Mouse (Mus musculus) forebrain, embryonic 13.5 days (tissue): Measurements from ENCODE around the gene Ahcyl2. TPM values are rescaled to one million over a fixed set of nuclear protein-coding genes. Genes with fewer than 3 reads are reported as not detected.

Experiments used
- ATAC-seq: fragments of 200-750 bp; cut with Nextera tagmentation; 2 replicates; pipeline ENCODE4 v1.8.0; 2017
- H3K27ac ChIP-seq: fragments of 300-500 bp; sonication (generic); 2 replicates; pipeline ENCODE4 v1.5.1; 2015; ENCODE audit warnings: inconsistent platforms, mild to moderate bottlenecking, moderate library complexity
- H3K27me3 ChIP-seq: fragments of 300-500 bp; sonication (generic); 2 replicates; pipeline ENCODE4 v1.6.1; 2015; ENCODE audit warnings: mild to moderate bottlenecking, inconsistent platforms
- H3K36me3 ChIP-seq: fragments of 300-500 bp; sonication (generic); 2 replicates; pipeline ENCODE4 v1.6.1; 2015; ENCODE audit warnings: mild to moderate bottlenecking, inconsistent platforms; ENCODE audit not compliant: poor library complexity, severe bottlenecking
- H3K4me1 ChIP-seq: fragments of 300-500 bp; sonication (generic); 2 replicates; pipeline ENCODE4 v1.6.1; 2015; ENCODE audit warnings: inconsistent platforms
- H3K4me2 ChIP-seq: fragments of 300-500 bp; sonication (generic); 2 replicates; pipeline ENCODE4 v1.6.1; 2015; ENCODE audit warnings: inconsistent platforms, mild to moderate bottlenecking, moderate library complexity
- H3K4me3 ChIP-seq: fragments of 300-500 bp; sonication (generic); 2 replicates; pipeline ENCODE4 v1.5.1; 2015; ENCODE audit warnings: mild to moderate bottlenecking, inconsistent platforms
- H3K9ac ChIP-seq: fragments of 300-500 bp; sonication (generic); 2 replicates; pipeline ENCODE4 v1.6.1; 2015; ENCODE audit warnings: mild to moderate bottlenecking, inconsistent platforms
- H3K9me3 ChIP-seq: fragments of 300-500 bp; sonication (generic); replicated peaks from 2 replicates; pipeline ENCODE4 v1.6.1; 2016; ENCODE audit warnings: inconsistent platforms
- WGBS: fragments of 180-500 bp; shearing (Covaris S2); methylation state at CpG from one replicate; pipeline ENCODE4 v1.1.7; 2015; 5-methylcytosine and 5-hydroxymethylcytosine counted together
- polyA plus RNA-seq: library from polyadenylated mRNA; unstranded; fragments of >200 nt; fragmentation: Nextera tagmentation; extraction: Ambion mirVana; gene quantifications from 2 replicates; pipeline ENCODE4 v1.2.1, GENCODE M21; 2015

The Ahcyl2 gene
- polyA plus RNA-seq, 1 experiment from 2014 or later: 11.1 TPM

DNA sequence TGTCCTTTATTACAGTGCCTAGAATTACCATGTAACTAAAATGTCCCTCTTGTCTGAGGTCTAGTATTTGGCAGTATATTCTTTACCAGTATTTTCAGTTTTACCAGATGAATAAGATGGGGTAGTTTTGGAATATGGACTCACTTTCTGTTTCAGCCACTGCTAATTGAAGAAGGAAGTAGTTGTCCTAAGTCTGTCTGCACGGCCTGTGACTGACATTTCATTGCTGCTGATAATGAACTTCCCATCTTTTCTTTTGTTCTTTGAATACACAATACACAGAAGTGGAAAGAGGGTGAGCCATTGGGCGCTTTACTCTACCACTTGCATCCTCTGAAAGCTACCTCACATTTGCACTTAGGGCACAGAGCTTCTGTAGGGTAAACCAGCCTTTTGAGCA is 134.4 kb downstream of the Ahcyl2 start:
- Histone ChIP-seq H3K9me3 (no peaks in the 10 kb centered on the region), H3K36me3 (peaks cover 20% of the 10 kb centered on the region), H3K27ac (no peak overlapping the region), H3K4me3 (no peak overlapping the region), H3K9ac (no peak overlapping the region), H3K27me3 (no peaks in the 10 kb centered on the region), H3K4me1 (no peaks in the 10 kb centered on the region), H3K4me2 (no peak overlapping the region)
- 68% methylated on average over 2 of the region's 2 CpGs for WGBS
- ATAC-seq: no peak

DNA sequence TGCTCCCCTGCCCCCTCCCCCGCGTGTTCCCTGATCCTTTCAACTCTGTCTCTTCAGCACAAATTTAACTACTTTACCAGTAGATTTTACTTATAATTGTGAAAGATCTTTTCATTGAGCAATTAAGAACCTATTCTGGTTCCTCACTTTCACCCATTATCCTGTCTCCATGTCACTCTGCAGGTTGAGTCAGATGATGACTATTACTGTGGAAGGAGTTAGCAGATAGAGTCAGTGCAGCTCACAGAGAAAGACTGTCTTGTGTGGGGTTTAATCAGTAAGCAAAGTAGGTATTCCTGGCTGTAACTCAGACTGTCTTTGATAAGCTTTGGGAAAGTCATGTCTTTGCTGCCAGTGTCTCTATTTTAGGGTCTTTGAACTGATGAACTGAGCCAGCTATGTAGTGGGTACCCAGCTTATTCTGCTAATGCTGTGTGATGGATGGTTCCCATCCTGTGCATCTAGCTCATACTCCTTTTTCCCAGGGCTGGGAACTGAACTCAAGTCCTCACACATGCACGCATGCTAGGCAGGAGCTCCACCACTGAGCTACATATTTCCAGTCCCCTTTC is 135.6 kb downstream of the Ahcyl2 start:
- H3K9me3 ChIP-seq: no peaks in the 10 kb centered on the region
- H3K36me3 ChIP-seq: peaks cover 15% of the 10 kb centered on the region; the same call in 1 of the 2 replicates
- 96% methylated on average over 3 of the region's 3 CpGs for WGBS
- H3K4me3 ChIP-seq: no peak overlapping the region
- no peak overlapping the region for H3K27ac ChIP-seq
- no peak overlapping the region for H3K9ac ChIP-seq
- H3K4me2 ChIP-seq: no peak overlapping the region
- H3K4me1 ChIP-seq: no peaks in the 10 kb centered on the region
- no peak for ATAC-seq
- H3K27me3 ChIP-seq: no peaks in the 10 kb centered on the region

DNA sequence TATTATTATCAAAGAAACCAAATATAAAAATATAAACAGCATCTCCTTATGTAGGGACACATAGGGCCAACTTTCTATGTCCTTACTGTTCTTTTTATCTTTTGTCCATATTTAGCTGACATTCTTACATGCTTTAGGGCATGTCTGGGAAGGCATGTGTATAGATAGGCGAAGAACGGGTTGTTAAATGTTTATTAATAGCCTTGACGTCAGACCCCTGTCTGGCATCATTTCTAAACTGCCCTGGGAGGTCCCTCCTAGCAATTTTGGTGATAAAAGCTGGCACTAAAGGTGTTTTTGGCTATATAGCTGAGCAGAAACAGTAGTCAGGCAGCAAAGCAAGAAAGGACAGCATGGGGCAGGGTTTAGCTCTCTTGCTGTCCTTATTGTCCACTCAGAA is 136.5 kb downstream of the Ahcyl2 start:
- H3K9me3 ChIP-seq: no peaks in the 10 kb centered on the region
- H3K27me3 ChIP-seq: no peaks in the 10 kb centered on the region
- no peak overlapping the region for H3K27ac ChIP-seq
- WGBS: 82% methylated on average over 3 of the region's 3 CpGs
- H3K36me3 ChIP-seq: peaks cover 23% of the 10 kb centered on the region
- no peaks in the 10 kb centered on the region for H3K4me1 ChIP-seq
- no peak overlapping the region for H3K9ac ChIP-seq
- H3K4me2 ChIP-seq: no peak overlapping the region
- no peak overlapping the region for H3K4me3 ChIP-seq
- no peak for ATAC-seq

DNA sequence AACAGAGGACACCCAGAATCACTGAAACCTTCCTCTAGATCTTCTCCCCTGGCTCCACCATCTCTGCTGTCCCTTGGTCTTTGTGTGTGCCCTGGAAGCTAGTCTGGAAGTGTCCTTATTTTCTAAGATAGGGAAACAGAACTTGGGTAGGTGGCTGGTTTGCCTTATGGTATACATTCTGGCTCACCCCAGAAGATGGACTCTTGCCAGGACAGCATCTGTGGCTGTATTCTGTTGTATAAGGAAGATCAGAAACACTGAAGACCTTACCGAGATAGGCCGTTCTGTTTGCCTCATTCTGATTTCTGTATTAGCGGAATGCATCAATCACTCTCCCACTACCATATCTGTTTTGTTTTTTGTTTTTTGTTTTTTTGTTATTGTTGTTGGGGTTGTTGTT is 142.8 kb downstream of the Ahcyl2 start:
- no peak overlapping the region for H3K9ac ChIP-seq
- no peaks in the 10 kb centered on the region for H3K4me1 ChIP-seq
- H3K9me3 ChIP-seq: no peaks in the 10 kb centered on the region
- no peak overlapping the region for H3K4me3 ChIP-seq
- H3K27me3 ChIP-seq: peaks cover 6% of the 10 kb centered on the region
- WGBS: 81% methylated on average over 3 of the region's 3 CpGs
- no peak overlapping the region for H3K27ac ChIP-seq
- no peak for ATAC-seq
- peaks cover 12% of the 10 kb centered on the region; the same call in 1 of the 2 replicates for H3K36me3 ChIP-seq
- no peak overlapping the region for H3K4me2 ChIP-seq

DNA sequence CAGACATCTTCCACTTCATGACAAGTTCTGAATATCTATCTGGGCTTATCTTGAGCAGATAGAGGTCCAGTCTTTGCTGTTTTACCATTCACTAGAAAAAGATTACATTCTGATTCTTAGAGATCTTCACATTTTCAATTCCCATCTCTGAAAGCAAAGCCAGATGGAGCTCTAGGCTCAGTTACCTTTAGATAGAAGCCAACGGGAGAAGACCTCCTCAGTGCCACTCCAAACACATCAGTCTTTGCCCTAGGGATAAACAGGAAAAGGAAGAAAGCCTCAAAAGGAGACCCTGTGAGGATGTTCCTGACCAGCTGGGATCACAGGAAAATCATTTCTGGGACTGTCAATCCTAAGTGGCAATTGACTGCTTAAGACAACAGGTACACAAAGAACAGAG is 145.9 kb downstream of the Ahcyl2 start:
- WGBS: 58% methylated on average over 1 of the region's 1 CpGs
- Histone ChIP-seq H3K4me3 (no peak overlapping the region), H3K36me3 (peaks cover 10% of the 10 kb centered on the region; the same call in 1 of the 2 replicates), H3K27ac (no peak overlapping the region), H3K27me3 (peaks cover 23% of the 10 kb centered on the region), H3K4me2 (no peak overlapping the region), H3K4me1 (peaks cover 10% of the 10 kb centered on the region), H3K9me3 (no peaks in the 10 kb centered on the region), H3K9ac (no peak overlapping the region)
- ATAC-seq: no peak

DNA sequence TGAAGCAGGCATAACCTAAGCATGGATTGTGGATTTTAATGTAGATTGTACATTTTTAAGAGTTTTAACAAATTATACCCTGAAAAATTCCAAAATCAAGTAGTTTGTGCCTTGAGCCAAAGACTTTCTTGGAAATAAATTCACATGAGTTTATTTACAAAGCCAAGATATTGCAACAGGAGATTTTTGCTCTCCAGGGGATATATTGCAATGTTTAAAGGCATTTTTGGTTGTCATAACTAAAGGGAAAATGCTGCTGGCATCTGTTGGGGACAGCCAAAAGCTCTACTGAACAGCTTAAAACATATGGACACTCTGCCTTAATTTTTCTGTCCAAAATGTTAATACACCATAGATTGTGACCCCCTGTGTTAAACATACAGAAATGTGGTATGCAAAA is 146.3 kb downstream of the Ahcyl2 start:
- no peaks in the 10 kb centered on the region for H3K9me3 ChIP-seq
- H3K36me3 ChIP-seq: 0 out of 2 replicates have a peak, but pooled peaks cover 6% of the 10 kb centered on the region
- no peak overlapping the region for H3K9ac ChIP-seq
- H3K4me2 ChIP-seq: no peak overlapping the region
- peaks cover 27% of the 10 kb centered on the region for H3K27me3 ChIP-seq
- no peak overlapping the region for H3K27ac ChIP-seq
- no peak overlapping the region for H3K4me3 ChIP-seq
- no peak for ATAC-seq
- peaks cover 10% of the 10 kb centered on the region for H3K4me1 ChIP-seq

DNA sequence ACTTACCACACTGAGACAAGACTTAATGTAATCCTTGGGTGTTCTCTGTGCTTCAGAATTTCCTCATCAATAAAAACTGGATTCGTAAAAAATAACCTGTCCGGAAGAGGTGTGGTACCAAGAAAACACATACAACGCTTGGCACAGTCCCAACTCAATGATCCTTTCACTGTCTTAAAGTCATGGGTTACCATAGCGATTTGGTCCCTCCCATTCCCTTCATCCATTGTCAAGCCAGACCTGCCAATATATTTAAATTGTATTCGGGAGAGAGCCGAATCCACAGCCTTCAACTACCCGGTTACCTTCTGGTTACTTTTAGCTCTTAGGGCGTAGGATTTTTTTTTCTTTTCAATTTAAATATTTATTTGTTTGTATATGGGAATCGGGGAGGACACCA is 148.0 kb downstream of the Ahcyl2 start:
- peaks cover 28% of the 10 kb centered on the region for H3K27me3 ChIP-seq
- no peaks in the 10 kb centered on the region for H3K9me3 ChIP-seq
- no peaks in the 10 kb centered on the region for H3K36me3 ChIP-seq
- ATAC-seq: no peak
- H3K9ac ChIP-seq: no peak overlapping the region
- H3K27ac ChIP-seq: no peak overlapping the region
- H3K4me3 ChIP-seq: no peak overlapping the region
- H3K4me2 ChIP-seq: peak overlapping the region; percentile 78; the same call in 1 of the 2 replicates
- 33% methylated on average over 9 of the region's 9 CpGs for WGBS
- peaks cover 10% of the 10 kb centered on the region for H3K4me1 ChIP-seq

DNA sequence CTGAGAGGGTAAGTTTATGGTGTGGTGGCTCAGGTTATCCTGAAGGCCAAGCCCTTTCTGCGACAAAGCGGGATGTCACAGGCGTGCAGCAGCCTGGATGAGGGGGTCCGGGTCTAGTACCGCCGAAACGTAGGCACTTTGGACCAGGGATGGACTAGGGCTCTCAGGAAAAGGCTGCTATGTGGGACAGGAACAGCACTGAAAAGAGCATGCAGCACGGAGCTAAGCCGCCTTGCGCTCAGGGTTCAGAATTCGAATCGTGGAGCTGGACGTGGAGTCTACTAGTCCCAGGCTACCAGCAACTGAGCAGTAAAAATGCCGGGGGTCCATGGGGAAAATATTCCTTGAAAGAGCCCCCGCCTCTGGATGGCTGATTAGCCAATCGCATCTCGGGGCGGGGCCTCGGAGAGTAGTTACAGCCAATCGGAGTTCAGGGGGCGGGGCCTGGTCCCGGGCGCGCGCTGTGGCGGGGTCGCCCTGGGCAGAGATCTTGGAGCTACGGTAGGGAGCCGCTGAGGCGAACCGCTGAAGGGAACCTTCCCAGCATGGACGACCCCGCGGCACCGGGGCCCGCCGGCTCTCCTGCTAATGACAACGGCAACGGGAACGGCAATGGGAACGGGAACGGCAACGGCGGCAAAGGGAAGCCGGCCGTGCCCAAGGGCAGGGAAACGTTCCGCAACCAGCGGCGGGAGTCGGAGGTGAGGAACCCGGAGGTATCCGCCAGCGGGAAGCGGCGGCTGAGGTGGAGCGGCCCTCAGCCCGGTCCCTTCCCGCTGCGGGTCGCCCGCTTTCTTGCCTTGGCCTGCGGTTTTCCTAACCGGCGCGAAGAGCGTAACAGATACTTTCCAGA is 148.9 kb downstream of the Ahcyl2 start, which contains the start of gene Strip2:
TSS of gene Strip2 (plus strand) at position 483 of the 853 bp plus-strand sequence.
- Histone ChIP-seq H3K9ac (peak within 1 kb of the TSS; percentile 60), H3K9me3 (no peaks in the 10 kb centered on the region), H3K4me1 (peaks cover 10% of the 10 kb centered on the region), H3K4me3 (peak within 1 kb of the TSS; percentile 70), H3K36me3 (no peaks in the 10 kb centered on the region), H3K4me2 (peak within 1 kb of the TSS; percentile 78), H3K27me3 (peaks cover 28% of the 10 kb centered on the region), H3K27ac (no peak within 1 kb of the TSS)
- WGBS: under 1% methylated on average over 63 of the region's 67 CpGs
- ATAC-seq: peak; percentile 100

DNA sequence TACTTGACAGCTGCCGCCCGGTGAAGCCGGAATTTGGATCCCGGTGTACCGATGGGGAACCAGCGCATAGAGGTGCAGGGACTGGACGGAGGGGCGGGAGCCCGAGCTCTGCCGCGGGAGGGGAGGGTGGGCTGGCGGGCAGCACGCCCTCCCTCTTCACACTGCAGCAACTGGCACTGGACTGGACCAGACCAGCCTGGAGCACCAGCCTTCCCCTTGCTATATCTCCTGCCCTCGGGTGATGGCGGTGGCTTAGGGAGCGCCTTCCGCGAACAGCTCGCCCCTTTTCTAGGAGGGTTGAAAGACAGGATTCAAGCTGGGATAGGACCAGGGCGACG is 149.5 kb downstream of the Ahcyl2 start:
- H3K4me3 ChIP-seq: peak overlapping the region; percentile 70
- no peaks in the 10 kb centered on the region for H3K9me3 ChIP-seq
- peak overlapping the region; percentile 78 for H3K4me2 ChIP-seq
- H3K27me3 ChIP-seq: peaks cover 28% of the 10 kb centered on the region
- H3K27ac ChIP-seq: no peak overlapping the region
- WGBS: 1% methylated on average over 21 of the region's 21 CpGs
- peaks cover 10% of the 10 kb centered on the region for H3K4me1 ChIP-seq
- peak; percentile 71 for ATAC-seq
- H3K9ac ChIP-seq: peak overlapping the region; percentile 60
- H3K36me3 ChIP-seq: no peaks in the 10 kb centered on the region

DNA sequence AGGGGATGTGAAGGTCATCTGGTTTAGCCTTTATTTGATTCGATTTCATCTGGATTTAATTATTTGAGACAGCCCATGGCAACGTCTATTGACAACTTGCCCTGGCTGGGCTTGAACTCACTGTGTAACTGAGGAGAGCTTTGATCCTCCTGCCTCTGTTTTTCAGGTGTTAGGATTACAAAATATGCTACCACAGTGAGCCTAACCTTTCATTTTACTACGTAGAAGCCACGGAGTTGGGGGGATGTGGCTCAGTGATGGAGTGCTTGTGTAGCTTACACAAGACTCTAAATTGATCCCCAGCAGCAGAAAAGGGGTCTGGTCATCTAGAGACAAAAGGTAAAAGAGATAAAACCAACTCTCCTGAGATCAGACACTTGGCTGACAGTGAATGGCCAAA is 150.1 kb downstream of the Ahcyl2 start:
- Histone ChIP-seq H3K27ac (no peak overlapping the region), H3K4me3 (no peak overlapping the region), H3K4me1 (peaks cover 10% of the 10 kb centered on the region), H3K9me3 (no peaks in the 10 kb centered on the region), H3K36me3 (no peaks in the 10 kb centered on the region), H3K27me3 (peaks cover 28% of the 10 kb centered on the region), H3K9ac (no peak overlapping the region), H3K4me2 (peak overlapping the region; percentile 78)
- WGBS: 36% methylated on average over 4 of the region's 4 CpGs
- ATAC-seq: no peak

DNA sequence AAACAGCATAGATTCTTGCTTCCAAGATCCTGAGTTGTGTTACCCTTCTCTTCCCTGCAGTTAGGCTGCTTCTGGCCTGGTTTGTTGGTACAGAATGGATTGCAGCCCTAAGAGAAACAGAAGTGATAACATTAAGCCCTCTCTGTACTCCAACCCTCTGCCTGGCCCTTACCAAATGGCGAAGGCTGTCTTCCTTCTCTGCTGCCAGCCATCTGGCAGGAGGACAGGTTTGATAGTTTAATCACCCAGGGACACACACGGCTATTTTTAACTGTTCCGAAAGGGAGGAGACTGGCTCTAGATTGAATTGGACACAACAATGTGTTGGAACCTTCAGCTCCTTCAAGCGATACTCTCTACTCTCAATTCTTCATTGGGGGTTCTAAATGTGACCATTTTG is 155.7 kb downstream of the Ahcyl2 start:
- Histone ChIP-seq H3K36me3 (no peaks in the 10 kb centered on the region), H3K9ac (no peak overlapping the region), H3K9me3 (no peaks in the 10 kb centered on the region), H3K27me3 (peaks cover 6% of the 10 kb centered on the region; the same call in 1 of the 2 replicates), H3K4me3 (no peak overlapping the region), H3K4me2 (no peak overlapping the region), H3K27ac (no peak overlapping the region), H3K4me1 (no peaks in the 10 kb centered on the region)
- 89% methylated on average over 4 of the region's 4 CpGs for WGBS
- no peak for ATAC-seq

DNA sequence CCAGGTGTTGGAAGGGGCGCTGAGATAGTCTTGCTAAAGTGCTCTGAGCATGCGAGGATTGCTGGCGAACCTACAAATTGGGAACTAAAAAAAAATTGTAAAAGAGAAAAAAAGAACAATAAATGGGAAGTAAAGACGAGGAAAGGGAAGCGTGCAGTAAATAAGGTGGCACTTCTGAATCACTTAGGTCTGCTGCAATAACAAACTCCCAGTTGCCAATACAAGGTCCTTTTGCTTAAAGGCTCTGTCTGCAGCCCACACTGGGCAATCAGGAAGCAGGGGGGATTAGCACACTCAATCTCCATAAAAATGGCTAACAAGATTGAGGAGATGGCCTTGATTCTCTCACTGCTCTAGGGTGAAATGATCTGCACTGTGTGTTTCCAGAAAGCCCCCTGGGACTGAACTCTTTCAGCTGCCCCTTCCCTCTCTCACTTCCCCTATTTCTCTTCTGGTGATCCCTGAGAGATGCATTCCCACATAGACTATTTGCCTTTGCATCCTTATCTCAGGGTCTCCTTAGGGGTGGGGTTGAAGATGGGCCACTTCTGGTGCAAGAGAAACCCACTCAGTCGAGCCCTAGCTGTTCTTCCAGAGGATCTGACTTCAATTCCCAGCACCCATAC is 157.9 kb downstream of the Ahcyl2 start:
- Histone ChIP-seq H3K4me2 (no peak overlapping the region), H3K9me3 (no peaks in the 10 kb centered on the region), H3K36me3 (no peaks in the 10 kb centered on the region), H3K4me1 (no peaks in the 10 kb centered on the region), H3K27me3 (no peaks in the 10 kb centered on the region), H3K4me3 (no peak overlapping the region), H3K27ac (no peak overlapping the region), H3K9ac (no peak overlapping the region)
- 56% methylated on average over 6 of the region's 6 CpGs for WGBS
- ATAC-seq: no peak
